Mouse (Mus musculus) CH12.LX (cell line): Measurements from ENCODE around the gene Rpusd3. TPM values are rescaled to one million over a fixed set of nuclear protein-coding genes. Genes with fewer than 3 reads are reported as not detected.

Experiments used
- DNase-seq: peaks from one replicate; pipeline ENCODE4 v3.0.0-alpha.2; 2013; ENCODE audit errors: extremely low read depth
- H3K27ac ChIP-seq: 2 replicates; pipeline ENCODE4 v1.5.1; 2012; ENCODE audit warnings: low read depth, mild to moderate bottlenecking, control low read depth, moderate library complexity; ENCODE audit not compliant: insufficient read depth
- H3K27me3 ChIP-seq: replicated peaks from 2 replicates; pipeline ENCODE3; 2012; ENCODE audit warnings: inconsistent platforms
- H3K36me3 ChIP-seq, 2 experiments: replicated peaks in 1 of 2; 2 replicates each; pipeline versions ENCODE3 to v1.6.1; 2012; ENCODE audit warnings: inconsistent platforms in 1 of 2, low read length in 1 of 2, mild to moderate bottlenecking in 1 of 2, mixed read lengths in 1 of 2, moderate library complexity in 1 of 2; ENCODE audit not compliant: control insufficient read depth in 1 of 2, insufficient read depth in 1 of 2
- H3K4me1 ChIP-seq, 2 experiments: 2 replicates each; pipeline ENCODE4 v1.6.1; 2012; ENCODE audit warnings: inconsistent platforms in 1 of 2, moderate library complexity in 1 of 2; ENCODE audit not compliant: insufficient read depth in 2 of 2, control insufficient read depth in 1 of 2
- H3K4me2 ChIP-seq: 2 replicates; pipeline ENCODE4 v1.6.1; 2012; ENCODE audit warnings: low read depth, mild to moderate bottlenecking, control low read depth; ENCODE audit not compliant: poor library complexity, insufficient read depth, severe bottlenecking
- H3K4me3 ChIP-seq, 3 experiments: fragments of 150-350 bp in 1 of 3; sonication (generic) in 1 of 3; replicated peaks in 1 of 3; 2 replicates each; pipeline versions ENCODE3 to v1.5.1; 2011 to 2012; ENCODE audit warnings: low read depth in 2 of 3, low read length in 2 of 3, mild to moderate bottlenecking in 2 of 3, moderate library complexity in 2 of 3, control low read depth in 1 of 3, improper control_type of control experiment in 1 of 3, inconsistent platforms in 1 of 3, mixed read lengths in 1 of 3; ENCODE audit not compliant: poor library complexity in 1 of 3
- H3K79me2 ChIP-seq: replicated peaks from 2 replicates; pipeline ENCODE4 v1.6.1; 2012; ENCODE audit warnings: mild to moderate bottlenecking, moderate library complexity; ENCODE audit not compliant: control insufficient read depth, poor library complexity, insufficient read depth, severe bottlenecking; ENCODE audit errors: extremely low read depth
- H3K9ac ChIP-seq: 2 replicates; pipeline ENCODE4 v1.6.1; 2012; ENCODE audit warnings: low read depth, mild to moderate bottlenecking, control low read depth, moderate library complexity; ENCODE audit not compliant: insufficient read depth
- H3K9me3 ChIP-seq: replicated peaks from 2 replicates; pipeline ENCODE3; 2012; ENCODE audit warnings: low read length, inconsistent platforms, mixed read lengths
- BHLHE40 ChIP-seq: IDR thresholded peaks from 2 replicates; pipeline ENCODE4 v1.6.1; 2011; ENCODE audit warnings: mild to moderate bottlenecking, low read depth, low read length, improper control_type of control experiment
- CHD1 ChIP-seq: IDR thresholded peaks from 2 replicates; pipeline ENCODE4 v1.6.1; 2012; ENCODE audit warnings: low read depth, low read length, improper control_type of control experiment, inconsistent platforms
- CHD2 ChIP-seq: IDR thresholded peaks from 2 replicates; pipeline ENCODE4 v1.6.1; 2011; ENCODE audit warnings: low read length, improper control_type of control experiment
- E2F4 ChIP-seq: IDR thresholded peaks from 2 replicates; pipeline ENCODE4 v1.6.1; 2011; ENCODE audit warnings: low read depth, low read length, improper control_type of control experiment; ENCODE audit not compliant: insufficient replicate concordance
- ELF1 ChIP-seq: IDR thresholded peaks from 2 replicates; pipeline ENCODE4 v1.6.1; 2014; ENCODE audit warnings: low read depth, mild to moderate bottlenecking, inconsistent platforms, low read length, improper control_type of control experiment
- ETS1 ChIP-seq: conservative IDR thresholded peaks from 2 replicates; pipeline ENCODE4 v1.6.1; 2012; ENCODE audit warnings: low read depth, mild to moderate bottlenecking, inconsistent platforms, low read length, improper control_type of control experiment, moderate library complexity
- HCFC1 ChIP-seq: IDR thresholded peaks from 2 replicates; pipeline ENCODE4 v1.6.1; 2012; ENCODE audit warnings: low read depth, mild to moderate bottlenecking, inconsistent platforms, low read length, improper control_type of control experiment
- IRF4 ChIP-seq: IDR thresholded peaks from 2 replicates; pipeline ENCODE4 v1.6.1; 2014; ENCODE audit warnings: low read depth, mild to moderate bottlenecking, inconsistent platforms, low read length, improper control_type of control experiment
- KAT2A ChIP-seq: IDR thresholded peaks from 2 replicates; pipeline ENCODE4 v1.6.1; 2012; ENCODE audit warnings: low read length, improper control_type of control experiment, inconsistent platforms; ENCODE audit not compliant: insufficient replicate concordance
- MAFK ChIP-seq: IDR thresholded peaks from 2 replicates; pipeline ENCODE4 v1.6.1; 2011; ENCODE audit warnings: low read length, improper control_type of control experiment; ENCODE audit not compliant: insufficient replicate concordance
- MAX ChIP-seq: IDR thresholded peaks from 2 replicates; pipeline ENCODE4 v1.6.1; 2011; ENCODE audit warnings: low read length, improper control_type of control experiment
- MAZ ChIP-seq: IDR thresholded peaks from 2 replicates; pipeline ENCODE4 v1.6.1; 2012; ENCODE audit warnings: low read depth, mild to moderate bottlenecking, inconsistent platforms, low read length, improper control_type of control experiment, moderate library complexity
- MXI1 ChIP-seq: IDR thresholded peaks from 2 replicates; pipeline ENCODE4 v1.6.1; 2011; ENCODE audit warnings: mild to moderate bottlenecking, low read depth, low read length, improper control_type of control experiment
- MYC ChIP-seq: IDR thresholded peaks from 2 replicates; pipeline ENCODE4 v1.6.1; 2011; ENCODE audit warnings: low read depth, mild to moderate bottlenecking, improper control_type of control experiment, low read length
- NELFE ChIP-seq: IDR thresholded peaks from 2 replicates; pipeline ENCODE4 v1.6.1; 2011; ENCODE audit warnings: low read depth, low read length, improper control_type of control experiment
- NRF1 ChIP-seq: IDR thresholded peaks from 2 replicates; pipeline ENCODE4 v1.6.1; 2014; ENCODE audit warnings: low read depth, mild to moderate bottlenecking, inconsistent platforms, low read length, improper control_type of control experiment, moderate library complexity
- PAX5 ChIP-seq: IDR thresholded peaks from 2 replicates; pipeline ENCODE4 v1.6.1; 2012; ENCODE audit warnings: low read length, inconsistent platforms, mixed read lengths
- SIN3A ChIP-seq: IDR thresholded peaks from 2 replicates; pipeline ENCODE4 v1.6.1; 2012; ENCODE audit warnings: low read length, improper control_type of control experiment, inconsistent platforms
- SMC3 ChIP-seq: IDR thresholded peaks from 2 replicates; pipeline ENCODE4 v1.6.1; 2011; ENCODE audit warnings: low read depth, low read length, improper control_type of control experiment
- TBP ChIP-seq: conservative IDR thresholded peaks from 2 replicates; pipeline ENCODE4 v1.6.1; 2011; ENCODE audit warnings: low read depth, low read length, improper control_type of control experiment
- UBTF ChIP-seq: IDR thresholded peaks from 2 replicates; pipeline ENCODE4 v1.6.1; 2012; ENCODE audit warnings: low read depth, mild to moderate bottlenecking, inconsistent platforms, low read length, improper control_type of control experiment, moderate library complexity
- USF2 ChIP-seq: conservative IDR thresholded peaks from 2 replicates; pipeline ENCODE4 v1.6.1; 2011; ENCODE audit warnings: low read depth, low read length, improper control_type of control experiment
- ZC3H11A ChIP-seq: IDR thresholded peaks from 2 replicates; pipeline ENCODE4 v1.6.1; 2012; ENCODE audit warnings: low read depth, mild to moderate bottlenecking, inconsistent platforms, low read length, improper control_type of control experiment
- ZKSCAN1 ChIP-seq: IDR thresholded peaks from 2 replicates; pipeline ENCODE4 v1.6.1; 2012; ENCODE audit warnings: low read depth, inconsistent platforms, low read length, improper control_type of control experiment, borderline replicate concordance
- ZMIZ1 ChIP-seq: IDR thresholded peaks from 2 replicates; pipeline ENCODE4 v1.6.1; 2012; ENCODE audit warnings: low read depth, mild to moderate bottlenecking, inconsistent platforms, low read length, improper control_type of control experiment
- ZNF384 ChIP-seq: IDR thresholded peaks from 2 replicates; pipeline ENCODE4 v1.6.1; 2012; ENCODE audit warnings: low read depth, low read length, improper control_type of control experiment, inconsistent platforms
- dilution Hi-C: fragments of 300-500 bp; cut with MboI; formaldehyde crosslinking; loops from 2 replicates; pipeline ENCODE4 v1.14.3; 2020; ENCODE audit warnings: low sequenced_read_pairs; ENCODE audit not compliant: extremely low pct_unique_long_range_greater_than_20kb, extremely low pct_ligation_motif_present
- in situ Hi-C: fragments of 300-500 bp; cut with MboI; formaldehyde crosslinking; loops from 3 replicates; pipeline ENCODE4 v1.14.3; 2019; ENCODE audit warnings: low sequenced_read_pairs, low pct_ligation_motif_present, low pct_unique_long_range_greater_than_20kb, mixed read lengths
- polyA plus RNA-seq: library from polyadenylated mRNA; unstranded; fragments of >175 nt; gene quantifications from 2 replicates; pipeline ENCODE4 v1.2.1, GENCODE M21; 2012; ENCODE audit warnings: low read depth; ENCODE audit not compliant: insufficient read length
- total RNA-seq, 2 experiments: library from RNA; depleted of rRNA; stranded (reverse); fragments of 300-350 nt in 1 of 2; fragments of >200 nt in 1 of 2; gene quantifications; 2 replicates each; pipeline ENCODE4 v1.2.3; 2012 to 2014

Gene Rpusd3
- total and polyA plus RNA-seq, 3 experiments: 22.1 to 26.5 (median 26.3) TPM

GRCm38 (mm10) chr6:113385160-113385714 lies 33.9 kb downstream of the Rpusd3 start:
- H3K4me1 ChIP-seq: peaks cover 5 to 15% of the 10 kb centered on the region in 2 experiments; a peak in 3 of 4 replicates
- H3K9me3 ChIP-seq: no peaks in the 10 kb centered on the region
- H3K27me3 ChIP-seq: no peaks in the 10 kb centered on the region
- H3K27ac ChIP-seq: no peak overlapping the region
- H3K9ac ChIP-seq: no peak overlapping the region
- in situ Hi-C loops: no loop called here
- H3K4me2 ChIP-seq: no peak overlapping the region
- no peak for DNase-seq
- dilution Hi-C loops: no loop called here
- TF ChIP-seq IRF4: no peak
- TF ChIP-seq PAX5: no peak
- no peak for TF ChIP-seq MYC
- TF ChIP-seq MAFK: no peak
- no peak for TF ChIP-seq ETS1
- TF ChIP-seq TBP: no peak
- no peak for TF ChIP-seq E2F4
- TF ChIP-seq USF2: no peak
- no peak for TF ChIP-seq NRF1
- no peak for TF ChIP-seq CHD2
- TF ChIP-seq UBTF: no peak
- TF ChIP-seq KAT2A: no peak
- TF ChIP-seq SMC3: no peak
- TF ChIP-seq NELFE: no peak
- no peak for TF ChIP-seq CHD1
- no peak for TF ChIP-seq HCFC1
- TF ChIP-seq MAZ: no peak
- no peak for TF ChIP-seq ELF1
- TF ChIP-seq MAX: no peak
- TF ChIP-seq, all 38 proteins: peak for 0
- peaks cover 21% of the 10 kb centered on the region for H3K79me2 ChIP-seq
- no peak overlapping the region for H3K4me3 ChIP-seq
- H3K36me3 ChIP-seq: peaks cover 81 to 95% of the 10 kb centered on the region in 2 experiments

GRCm38 (mm10) chr6:113384351-113384927 lies 34.7 kb downstream of the Rpusd3 start:
- Histone ChIP-seq H3K27ac (no peak overlapping the region), H3K27me3 (no peaks in the 10 kb centered on the region), H3K79me2 (peaks cover 29% of the 10 kb centered on the region), H3K4me1 (peaks cover 8 to 23% of the 10 kb centered on the region in 2 experiments; a peak in 3 of 4 replicates), H3K9me3 (no peaks in the 10 kb centered on the region), H3K4me3 (no peak overlapping the region), H3K36me3 (peaks cover 74 to 93% of the 10 kb centered on the region in 2 experiments), H3K9ac (no peak overlapping the region), H3K4me2 (no peak overlapping the region)
- TF ChIP-seq ZC3H11A (no peak), ZNF384 (no peak), BHLHE40 (no peak), HCFC1 (no peak), MXI1 (no peak), ETS1 (no peak), TBP (no peak), IRF4 (no peak), CHD1 (no peak), SMC3 (no peak), MAZ (no peak), ZKSCAN1 (no peak), ZMIZ1 (no peak), ELF1 (no peak), SIN3A (no peak), MYC (no peak), NRF1 (no peak)
- dilution Hi-C loops: no loop called here
- in situ Hi-C loops: no loop called here
- DNase-seq: no peak
